Mouse (Mus musculus): ENCODE data around the gene Mertk.

Gene Mertk

DNA sequence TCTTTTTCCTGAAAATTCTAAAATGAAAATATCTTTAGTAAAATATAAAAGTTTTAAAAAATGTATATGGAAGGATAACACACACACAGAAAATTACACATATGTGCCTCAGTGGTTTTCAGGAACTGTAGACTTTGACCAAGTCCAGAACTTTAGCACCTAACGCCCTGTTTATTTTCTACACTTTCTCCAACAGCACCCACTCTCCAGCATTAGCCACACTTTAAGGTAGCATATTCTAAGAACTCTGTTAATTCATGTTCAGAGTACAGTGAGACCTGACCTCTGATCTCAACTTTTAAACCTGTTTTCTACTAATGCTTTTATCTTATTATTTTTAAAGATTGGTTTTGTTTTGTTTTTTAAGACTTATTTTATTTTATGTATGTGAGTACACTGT is 129.0 kb downstream of the Mertk start:
- DNase-seq = no peak

DNA sequence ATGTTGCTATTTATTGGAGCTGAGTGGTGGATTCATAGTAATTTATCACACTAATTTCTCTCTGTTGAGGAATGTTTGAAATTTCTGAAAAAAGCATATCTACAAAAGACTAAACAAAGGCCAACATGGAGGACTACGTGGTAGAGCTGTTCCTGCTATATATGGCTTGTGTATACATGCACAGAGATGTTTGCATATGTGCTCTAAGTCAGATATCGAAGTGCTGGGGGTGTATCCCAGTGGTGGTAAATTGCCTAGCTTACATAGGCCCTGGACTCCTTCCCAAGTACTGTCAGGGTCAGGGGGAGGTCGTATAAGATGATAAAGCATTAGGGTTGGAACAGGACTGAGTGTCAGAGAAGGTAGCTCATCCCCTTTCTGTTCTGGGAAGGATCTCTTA is 133.9 kb downstream of the Mertk start:
- no peak for DNase-seq

DNA sequence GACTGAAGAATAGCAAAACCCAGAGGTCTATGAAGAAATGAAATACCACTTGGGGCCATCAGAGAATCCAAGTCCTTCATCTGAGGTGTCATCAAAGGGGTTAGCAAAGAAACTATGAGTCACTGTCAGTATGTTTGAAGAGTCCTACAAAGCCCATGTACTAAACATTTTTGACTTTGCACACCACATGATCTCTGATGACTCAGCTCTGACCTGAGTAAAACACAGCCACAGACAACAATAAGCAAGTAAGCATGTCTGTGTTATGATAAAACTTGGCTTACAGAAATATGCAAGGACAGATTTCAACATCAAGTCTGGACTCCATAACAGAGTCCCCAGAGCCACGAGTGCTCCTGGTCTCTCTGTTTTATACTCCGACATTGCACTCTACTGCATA is 134.3 kb downstream of the Mertk start:
- no peak for DNase-seq

DNA sequence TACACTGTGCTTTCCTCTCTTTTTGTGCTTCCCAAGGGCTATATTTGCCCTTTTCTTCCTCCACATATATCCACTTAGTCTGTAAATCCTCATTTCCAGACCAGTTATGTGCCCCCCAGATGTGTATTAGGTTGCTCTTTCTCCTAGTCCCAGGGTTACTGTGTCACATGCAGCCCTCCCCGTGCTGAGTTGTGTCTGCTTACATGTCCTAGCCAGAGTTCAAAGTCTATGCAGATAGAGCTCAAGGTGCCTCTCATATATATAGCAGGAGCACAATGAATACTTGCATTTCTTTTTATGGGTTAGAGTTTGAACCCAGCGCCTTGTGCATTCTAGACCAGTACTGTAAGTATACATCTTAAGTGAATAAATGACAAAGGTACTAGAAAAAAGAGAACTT is 134.7 kb downstream of the Mertk start:
- DNase-seq = no peak

DNA sequence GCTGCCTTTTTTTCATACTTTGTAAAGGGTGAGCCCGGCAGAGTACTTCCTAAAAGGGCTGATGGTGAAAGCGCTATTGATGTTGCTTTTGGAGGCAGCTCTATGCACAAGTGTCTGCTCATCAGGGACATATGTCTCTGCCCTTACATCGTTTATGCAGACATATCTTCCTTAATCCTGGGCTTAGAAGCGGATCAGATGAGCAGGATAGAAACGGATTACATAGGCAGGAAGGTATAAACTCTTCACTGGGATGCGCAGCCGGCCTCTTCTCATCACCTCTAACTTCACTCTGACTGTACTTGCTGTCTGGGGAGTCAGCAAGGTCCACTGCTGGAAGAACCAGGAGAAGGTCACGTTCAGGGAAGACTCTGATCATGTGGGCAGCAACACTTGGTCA is 138.8 kb downstream of the Mertk start:
- DNase-seq = no peak

DNA sequence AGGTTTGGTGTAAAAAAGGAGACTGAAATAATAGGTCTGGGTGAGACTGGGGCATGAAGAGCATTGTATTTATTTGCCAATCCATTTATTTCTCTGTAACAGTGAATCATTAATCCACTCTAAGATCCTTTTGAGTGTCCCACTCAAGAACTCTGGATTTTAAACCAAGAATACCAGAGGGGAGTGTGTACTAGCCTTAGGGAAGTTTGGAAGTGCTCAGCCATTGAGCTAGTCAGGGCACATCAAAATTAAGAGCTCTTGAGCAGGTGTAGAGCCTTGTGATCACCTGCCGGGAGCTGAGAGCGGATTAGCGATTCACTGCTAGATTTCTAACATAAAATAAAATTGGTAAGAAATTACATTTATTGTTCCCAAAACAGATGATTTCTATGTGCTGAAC is 139.9 kb downstream of the Mertk start:
- no peak for DNase-seq

DNA sequence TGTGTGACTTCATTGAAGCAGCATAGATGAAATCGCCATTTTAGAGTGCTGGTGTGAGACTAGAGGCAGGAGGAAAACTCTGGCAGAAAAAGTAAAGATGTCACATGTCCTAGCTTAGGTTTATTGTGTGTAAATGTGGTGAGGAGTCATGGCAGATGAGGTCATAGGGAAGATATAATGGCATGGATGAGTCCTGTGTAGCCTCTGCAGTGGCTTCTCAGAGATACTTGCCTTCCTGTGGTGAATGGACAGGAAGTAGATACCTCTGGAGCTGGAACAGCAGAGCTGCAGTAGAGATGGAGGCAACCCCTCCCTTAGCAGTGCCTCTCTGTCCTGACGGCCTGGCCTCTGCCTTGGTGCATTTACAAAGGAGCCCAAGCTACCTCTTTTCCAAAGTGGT is 140.7 kb downstream of the Mertk start:
- DNase-seq = no peak

DNA sequence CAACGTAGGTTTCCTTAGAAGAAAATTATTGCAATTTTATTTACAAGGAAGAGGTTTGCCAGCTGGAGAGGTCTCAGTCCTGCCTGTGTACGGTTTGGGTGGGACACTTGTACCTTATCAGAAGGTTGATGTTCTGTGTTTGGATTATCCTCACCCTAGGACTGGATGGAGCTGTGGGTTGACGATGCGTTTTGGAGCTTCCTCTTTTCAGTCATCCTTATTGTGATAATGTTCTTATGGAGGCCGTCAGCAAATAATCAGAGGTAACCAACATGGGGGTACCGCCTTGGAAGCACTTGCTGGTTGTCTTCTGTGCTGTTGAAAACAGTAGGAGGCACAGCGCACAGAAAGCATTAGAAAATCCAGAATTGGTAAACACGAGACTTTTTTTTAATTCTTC is 143.7 kb downstream of the Mertk start:
- DNase-seq = no peak

DNA sequence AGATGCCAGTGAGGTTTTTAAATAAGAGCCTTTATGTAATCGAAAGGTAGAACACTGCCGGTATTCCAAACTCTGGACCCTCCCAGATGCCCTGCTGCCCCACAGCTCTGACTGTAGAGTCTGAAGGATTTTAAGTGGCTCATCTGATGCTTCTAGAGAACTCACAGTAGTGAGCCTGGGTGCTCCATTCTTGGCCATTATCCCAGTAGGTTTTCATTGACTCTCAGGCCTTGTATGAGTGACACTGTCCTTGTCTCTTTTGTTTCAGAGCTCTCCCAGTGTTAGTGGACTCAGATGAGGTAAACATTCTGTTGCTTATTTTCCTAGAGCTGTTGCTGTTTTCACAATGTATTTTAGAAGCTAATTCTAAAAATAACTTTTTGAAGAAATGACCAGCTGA is 151.3 kb downstream of the Mertk start:
- no peak for DNase-seq

Data from kidney, adult 18-20 months (tissue).